Mouse (Mus musculus) urinary bladder, postnatal 25 days (tissue): ENCODE measurements around the gene Sdk2.

Experiments used
- DNase-seq: peaks from one replicate; pipeline ENCODE4 v3.0.0; 2022; ENCODE audit warnings: low spot score

Sdk2 gene

DNA sequence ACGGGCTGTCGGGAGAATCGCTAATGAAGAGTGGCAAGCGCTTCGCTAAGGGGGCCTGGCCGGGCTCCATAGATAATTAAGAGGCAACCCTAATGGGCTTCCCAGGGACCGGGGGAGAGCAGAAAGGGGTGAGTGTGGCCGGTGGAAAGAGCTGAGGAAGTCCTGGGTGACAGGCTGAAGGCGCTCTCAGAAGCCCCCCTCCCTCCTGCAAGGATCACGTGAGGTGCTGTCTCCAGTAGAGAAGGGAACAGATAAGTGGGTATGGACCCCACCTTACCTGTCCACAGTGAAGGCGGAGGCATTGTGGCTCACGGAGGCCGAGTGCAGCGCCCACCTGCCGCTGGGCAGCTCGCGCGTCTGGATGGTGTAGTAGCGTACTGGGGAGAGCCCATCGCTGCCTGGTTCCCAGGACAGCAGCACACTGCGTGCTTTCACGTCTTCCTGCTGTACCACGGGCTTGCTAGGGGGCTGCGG is 238.7 kb downstream of the Sdk2 start:
- DNase-seq = no peak

GRCm38 (mm10) chr11:113820005-113820404 is 246.8 kb downstream of the Sdk2 start:
- no peak for DNase-seq

DNA sequence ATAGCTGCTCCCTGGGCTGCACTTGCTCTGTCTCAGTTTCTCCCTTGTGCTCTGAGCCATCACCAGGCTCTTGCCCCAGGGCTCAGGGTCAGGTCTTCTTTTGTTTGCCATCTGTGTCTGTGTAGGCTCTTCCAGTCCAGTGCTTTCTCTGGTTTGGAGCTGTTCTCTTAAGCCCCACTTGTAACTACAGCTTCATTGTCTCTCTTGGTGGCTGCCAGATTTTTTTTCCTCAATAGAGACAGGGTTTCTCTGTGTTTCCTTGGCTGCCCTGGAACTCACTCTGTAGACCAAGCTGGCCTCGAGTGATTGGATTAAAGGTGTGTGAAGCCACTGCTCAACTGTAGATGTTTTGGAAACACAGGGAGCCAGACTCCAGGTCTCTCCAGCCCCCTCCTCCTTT is 247.8 kb downstream of the Sdk2 start:
- no peak for DNase-seq

DNA sequence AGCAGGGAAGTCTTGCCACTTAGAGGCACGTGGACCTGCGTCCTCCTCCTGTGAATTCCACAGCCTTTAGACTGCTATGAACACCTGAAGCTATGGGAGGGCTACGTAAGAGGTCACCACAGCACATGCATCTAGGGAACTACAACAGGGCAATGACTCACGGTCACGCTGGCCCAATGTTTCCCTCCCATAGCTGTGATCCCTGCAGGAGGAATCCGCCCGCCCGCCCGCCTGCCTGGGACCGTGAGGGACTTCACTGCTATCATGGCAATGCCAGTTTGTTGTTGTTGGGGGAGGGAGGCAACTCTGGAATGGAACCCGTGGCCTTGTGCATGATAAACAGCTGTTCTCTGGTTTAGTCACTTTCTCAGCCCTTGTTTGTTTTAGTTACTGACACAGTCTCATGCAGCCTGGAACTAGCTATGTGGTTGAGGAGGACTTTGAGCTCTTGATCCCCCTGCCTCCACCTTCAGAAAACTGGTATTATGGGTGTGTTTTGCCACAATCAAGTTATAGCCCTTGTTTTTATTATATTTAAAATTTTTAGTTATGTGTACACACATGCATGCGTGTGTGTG is 249.8 kb downstream of the Sdk2 start:
- no peak for DNase-seq

- no peak for DNase-seq
Measured at GRCm38 (mm10) chr11:113816439-113816838, 250.4 kb downstream of the Sdk2 start.

DNA sequence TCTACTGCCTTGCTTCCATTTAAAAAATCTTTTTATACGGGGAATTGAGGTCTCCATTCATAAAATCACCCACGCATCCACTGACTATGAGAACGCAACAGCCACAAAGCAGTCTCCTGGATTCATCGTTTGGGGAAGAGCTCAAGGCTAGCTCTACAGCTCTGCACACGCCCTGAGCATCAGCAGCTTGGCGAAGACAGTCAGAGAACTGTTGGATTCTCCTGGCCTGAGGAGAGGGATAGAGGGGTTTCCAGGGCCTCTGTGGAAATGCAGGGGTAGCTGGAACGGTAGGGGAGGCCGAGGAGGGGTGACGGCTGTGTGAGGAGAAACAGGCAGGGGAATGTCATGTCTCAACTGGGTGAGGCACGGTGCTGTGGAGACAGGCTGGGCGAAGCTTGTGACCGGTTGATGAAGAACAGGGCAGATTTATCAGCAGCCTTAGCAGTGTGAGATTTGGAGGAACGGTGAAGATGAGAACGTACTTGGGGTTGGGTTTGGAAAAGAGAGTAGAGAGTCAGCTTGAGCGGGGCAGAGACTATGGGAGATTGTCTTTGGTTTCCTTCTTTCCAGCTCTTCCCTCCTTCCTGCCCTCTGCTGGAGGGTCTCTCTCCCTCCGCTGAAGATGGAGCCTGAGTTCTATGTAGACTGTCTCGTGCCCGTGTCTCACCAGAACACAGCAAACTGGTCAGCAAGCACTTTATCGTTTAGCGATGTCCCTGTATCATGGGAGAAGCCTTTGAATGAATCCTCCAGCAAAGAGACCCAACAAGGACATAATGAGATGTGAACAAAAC is 255.1 kb downstream of the Sdk2 start:
- DNase-seq = no peak

DNA sequence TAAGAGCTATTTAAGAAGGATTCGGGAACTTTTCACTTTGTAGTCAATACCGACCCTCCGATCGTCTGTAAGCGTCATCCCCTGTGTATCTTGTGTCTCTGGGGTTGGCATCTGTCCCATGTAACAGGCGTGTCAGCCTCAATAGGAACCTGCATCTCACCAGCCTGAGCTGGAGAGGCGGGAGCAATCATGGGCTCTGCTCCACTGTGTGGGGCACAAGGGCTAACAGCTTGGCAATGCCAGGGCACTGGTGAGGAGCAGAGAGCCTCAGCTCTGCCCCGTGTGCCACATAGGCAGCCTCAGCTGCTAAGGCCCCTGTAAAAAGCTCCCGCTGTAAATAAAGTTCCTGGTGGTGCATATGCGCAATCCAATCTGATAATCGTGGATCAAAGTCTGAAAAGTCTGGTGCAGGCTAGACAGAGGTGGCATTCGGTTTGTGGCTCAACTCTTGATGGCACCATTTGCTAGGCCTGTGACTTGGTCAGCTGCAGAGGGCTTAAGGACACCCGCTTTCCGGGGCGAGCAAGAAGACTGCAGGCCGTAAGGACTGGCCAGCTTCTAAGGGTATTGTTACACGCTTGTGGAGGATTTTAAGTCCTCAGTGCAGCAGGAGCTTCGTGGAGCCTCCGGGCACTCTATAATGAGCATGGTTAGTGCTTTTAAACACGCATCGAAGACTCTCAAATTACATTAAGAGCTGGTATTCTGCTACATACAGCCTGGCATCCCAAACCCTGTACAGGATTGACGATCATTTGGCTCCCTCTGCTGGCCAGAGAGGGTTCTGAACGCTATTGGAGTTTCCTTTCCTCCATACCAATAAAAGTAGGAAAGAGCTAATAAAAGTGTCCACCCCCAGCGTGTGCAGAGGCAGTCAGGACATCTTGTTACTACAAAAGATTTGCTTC is 256.0 kb downstream of the Sdk2 start:
- DNase-seq = peak; percentile 81

DNA sequence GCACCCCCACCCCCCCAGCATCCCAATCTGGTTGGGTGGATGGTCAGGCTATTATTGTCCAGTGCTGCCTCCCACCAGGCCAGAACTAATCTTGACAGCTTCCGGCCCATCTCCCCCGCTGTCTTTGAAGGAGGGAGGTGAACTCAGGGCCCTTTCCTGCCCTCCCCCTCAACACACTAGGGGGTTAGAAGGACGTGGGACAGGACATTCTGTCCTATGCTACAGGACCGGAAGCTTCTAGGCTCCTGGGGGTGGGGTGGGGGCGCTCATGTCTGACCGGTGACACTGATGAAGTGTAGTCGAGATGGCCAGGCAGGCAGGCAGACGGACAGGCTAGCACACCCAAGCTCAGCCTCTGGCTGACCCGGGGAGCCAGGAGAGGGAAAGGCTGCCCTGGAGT is 259.8 kb downstream of the Sdk2 start:
- DNase-seq = no peak

DNA sequence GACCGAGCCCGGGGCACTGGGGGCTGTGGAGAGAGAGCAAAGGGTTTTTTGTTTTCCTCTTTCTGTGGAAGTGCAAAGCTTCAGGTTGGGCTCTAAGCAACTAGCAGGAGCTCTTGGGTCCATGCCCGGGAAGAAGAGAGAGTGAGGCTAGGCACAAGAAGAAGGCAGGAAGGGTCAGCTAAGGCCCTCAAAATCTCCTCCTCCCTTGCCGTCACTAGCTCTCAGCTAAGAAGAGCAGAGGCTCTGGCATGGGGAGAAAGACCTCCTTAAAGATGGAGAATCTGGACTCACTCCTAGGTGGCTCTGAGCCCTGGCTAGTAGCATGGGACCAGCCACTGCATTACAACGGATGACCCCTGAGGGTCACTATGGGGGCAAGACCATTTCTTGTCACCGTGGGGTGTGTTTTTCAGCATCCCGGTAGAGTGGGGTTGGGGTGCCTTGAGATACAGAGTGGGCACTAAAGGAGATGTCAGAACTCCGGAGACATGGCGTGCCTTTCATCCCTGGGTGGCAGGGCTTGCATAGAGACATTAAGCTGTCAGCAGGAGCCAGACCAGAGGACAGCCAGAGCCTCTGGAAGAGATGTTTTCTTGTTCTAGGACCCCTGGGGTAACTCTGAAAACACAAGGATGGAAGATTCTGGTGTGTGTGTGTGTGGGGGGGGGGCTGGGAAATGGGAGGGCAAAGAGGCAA is 260.3 kb downstream of the Sdk2 start:
- DNase-seq = no peak

GRCm38 (mm10) chr11:113805974-113806373 is 260.9 kb downstream of the Sdk2 start:
- no peak for DNase-seq

DNA sequence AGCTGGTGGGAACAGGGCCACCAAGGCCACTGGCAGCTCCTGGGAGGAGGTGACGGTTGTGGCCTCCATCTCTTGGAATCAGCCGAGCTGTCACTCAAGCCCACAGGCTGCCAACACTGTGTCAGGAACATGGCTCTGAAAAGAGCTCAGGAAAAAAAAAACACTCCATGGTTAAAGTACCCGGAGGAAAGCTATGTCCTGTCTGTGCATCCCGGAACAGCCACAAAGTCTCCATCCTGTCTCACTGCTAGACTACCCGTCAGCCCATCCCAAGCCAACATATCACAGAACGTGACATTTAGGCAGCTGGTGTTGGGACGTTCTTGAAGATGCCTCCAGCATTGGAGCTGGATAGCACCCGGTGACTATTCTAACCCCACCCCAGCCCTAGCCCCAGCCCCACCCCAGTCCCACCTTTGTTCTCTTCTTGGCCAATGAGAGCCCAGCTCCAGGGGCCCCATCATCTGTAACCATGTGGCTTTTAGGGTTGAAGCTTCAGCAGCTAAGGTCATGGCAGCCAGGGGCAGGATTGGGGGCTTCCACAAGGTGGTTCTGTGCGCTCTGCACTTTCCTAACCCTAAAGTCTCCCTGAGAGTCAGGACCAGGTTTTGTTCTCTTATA is 263.4 kb downstream of the Sdk2 start:
- DNase-seq = no peak

GRCm38 (mm10) chr11:113802456-113802855 is 264.4 kb downstream of the Sdk2 start:
- no peak for DNase-seq

GRCm38 (mm10) chr11:113800026-113800425 is 266.8 kb downstream of the Sdk2 start:
- no peak for DNase-seq

DNA sequence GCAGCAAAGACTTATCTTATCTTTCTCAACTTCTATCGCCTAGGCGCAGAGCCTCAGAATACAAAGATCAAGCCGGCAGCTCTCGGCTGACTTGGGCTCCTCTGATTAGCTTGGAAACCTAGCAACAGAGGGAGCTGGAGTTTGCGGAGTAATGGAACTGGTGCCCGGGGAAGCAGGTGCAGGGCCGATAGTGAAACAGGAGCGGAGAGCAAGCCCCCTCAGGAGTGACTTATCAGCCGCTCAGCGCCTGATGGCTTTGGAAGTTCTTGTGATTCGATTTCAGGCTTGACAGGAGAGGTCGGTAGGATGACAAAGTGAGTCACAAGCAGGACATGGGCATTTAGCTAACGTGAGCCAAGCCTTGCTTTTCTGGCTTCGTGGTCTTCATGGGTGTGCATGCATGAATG is 267.8 kb downstream of the Sdk2 start:
- DNase-seq = no peak

- no peak for DNase-seq
Measured at GRCm38 (mm10) chr11:113798011-113798410, 268.8 kb downstream of the Sdk2 start.

DNA sequence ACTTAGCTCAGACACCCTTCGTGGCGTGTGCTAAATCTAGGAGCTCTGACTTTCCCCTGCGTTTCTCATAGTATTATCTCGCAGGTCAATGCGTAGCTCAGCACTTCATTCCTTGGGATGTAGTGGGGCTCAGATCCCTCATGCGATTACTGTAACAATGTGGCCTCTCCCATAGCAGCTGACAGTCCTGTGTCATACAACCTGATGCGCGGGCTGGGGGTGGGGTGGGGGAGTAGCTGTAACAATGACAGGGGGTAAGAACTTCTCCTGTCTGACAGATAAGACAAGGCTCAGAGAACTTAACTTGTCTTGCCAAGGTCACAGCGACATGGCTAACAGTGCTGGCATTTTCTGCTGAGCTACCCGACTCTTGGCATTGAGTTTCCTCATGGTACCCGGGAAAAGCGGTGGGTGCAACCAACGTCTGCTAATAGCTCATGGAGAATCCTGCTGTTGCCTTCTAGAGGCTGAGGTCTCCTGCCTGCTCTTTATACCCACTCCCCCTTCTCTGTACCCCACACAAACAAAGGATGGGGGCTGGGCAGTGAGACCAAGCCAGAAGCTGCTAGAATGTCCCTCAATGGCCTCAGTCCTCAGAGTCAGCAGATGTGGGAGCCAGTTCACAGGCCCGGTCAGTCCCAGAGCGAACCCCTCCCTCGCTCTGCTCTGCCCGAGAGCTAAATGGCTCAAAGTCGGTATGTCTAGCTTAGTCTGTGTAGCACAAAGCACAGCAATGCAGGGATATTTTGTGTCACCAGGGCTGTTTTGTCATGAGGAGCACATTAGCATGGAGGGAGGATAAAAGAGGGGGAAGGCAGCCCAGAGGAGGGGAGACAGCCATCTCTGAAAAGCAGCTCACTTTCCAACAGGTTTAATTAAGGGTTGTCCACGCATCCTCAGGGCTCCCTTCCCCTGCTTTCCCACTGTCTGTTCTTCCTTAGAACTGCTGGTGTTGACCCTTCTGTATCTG is 269.5 kb downstream of the Sdk2 start:
- no peak for DNase-seq

DNA sequence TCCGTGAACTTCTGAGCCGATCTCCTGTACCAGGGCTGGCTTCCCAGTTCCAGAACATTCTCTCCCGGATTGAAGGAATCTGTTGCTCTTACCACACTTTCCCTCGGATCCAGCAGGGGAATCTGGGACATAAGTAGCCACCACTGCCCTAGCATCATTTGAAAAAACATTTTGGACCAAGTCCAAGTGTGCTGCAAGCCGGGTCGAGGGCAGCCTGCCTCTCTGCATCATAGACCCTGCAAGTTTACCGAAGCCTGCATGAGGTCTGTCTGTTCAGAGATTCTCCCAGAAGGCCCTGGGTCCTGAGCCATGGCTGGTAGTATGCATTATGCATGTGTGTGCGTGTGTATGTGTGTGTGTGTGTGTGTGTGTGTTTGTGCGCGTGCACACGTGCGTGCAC is 271.0 kb downstream of the Sdk2 start:
- no peak for DNase-seq

- no peak for DNase-seq
Measured at GRCm38 (mm10) chr11:113791357-113792215, 275.3 kb downstream of the Sdk2 start.

DNA sequence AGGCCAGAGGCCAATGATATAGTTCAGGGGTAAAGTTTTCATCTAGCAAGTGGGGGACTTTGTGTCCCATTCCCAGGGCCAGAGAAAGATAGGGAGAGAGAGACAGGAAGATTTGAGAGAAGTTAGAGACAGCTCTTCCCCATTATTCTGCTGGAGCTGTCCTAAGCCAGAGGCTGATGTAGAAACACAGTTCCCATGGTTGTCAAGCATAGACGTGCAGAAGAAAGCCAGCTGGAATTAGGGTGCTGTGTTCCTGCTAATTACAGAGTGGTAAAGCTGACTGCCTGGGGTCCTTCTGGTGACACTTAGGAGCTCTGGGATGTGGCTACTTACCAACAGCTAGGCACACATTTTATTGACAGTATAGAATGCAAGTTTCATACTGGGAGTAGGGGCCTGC is 277.7 kb downstream of the Sdk2 start:
- no peak for DNase-seq
